Mouse (Mus musculus) heart, postnatal 0 days (tissue): ENCODE data around the gene Edn1.

ENCODE experiments used
- CTCF ChIP-seq: IDR thresholded peaks from 2 replicates; pipeline ENCODE4 v1.5.1; 2016; ENCODE audit warnings: antibody characterized with exemption, control low read depth, low read depth
- EP300 ChIP-seq: IDR thresholded peaks from 2 replicates; pipeline ENCODE4 v1.6.1; 2016; ENCODE audit warnings: antibody characterized with exemption, low read depth

DNA sequence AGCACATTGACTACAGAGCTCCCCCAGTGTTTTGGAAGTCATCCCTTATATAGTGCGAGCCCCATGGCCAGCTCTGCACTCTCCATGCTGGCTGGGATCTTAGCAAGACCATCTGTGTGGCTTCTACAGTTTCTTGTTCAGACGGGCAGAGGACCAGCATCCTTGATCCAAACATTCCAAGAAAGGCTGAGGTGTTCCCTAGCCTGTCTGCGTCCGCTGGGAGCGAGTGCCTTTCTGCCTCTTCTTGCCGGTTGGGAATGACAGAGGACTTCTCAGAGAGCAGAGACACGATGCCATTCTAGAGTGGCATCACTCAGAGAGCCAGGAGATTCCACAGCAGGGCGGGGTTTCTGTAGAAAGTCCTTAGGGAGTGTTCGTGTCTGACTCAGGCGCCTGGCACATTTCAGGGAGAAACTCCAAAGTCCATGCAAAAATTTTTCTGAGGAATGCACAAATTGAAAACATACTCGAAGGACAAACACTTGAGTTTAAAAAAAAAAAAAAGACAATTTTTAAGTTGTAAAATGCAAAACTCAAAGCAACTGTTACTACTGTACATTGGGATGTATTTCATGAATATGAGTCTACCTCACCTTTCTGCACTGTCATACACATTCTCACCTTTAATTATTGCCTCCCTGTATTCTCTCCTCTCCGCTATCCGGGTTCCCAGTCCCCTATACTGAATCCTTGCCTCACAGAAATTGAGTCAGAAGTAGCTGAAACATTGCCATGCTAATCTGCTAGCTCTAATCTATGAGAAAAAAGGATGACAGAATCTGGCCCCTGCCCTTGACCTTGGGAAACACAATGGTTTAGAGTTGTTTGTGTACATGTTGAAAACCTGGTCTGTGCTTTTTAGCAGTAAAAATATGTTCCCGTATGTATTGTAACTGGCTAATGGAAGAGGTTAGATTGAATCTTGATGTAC is 5.9 kb downstream of the Edn1 start:
- TF ChIP-seq CTCF (no peak), EP300 (no peak)
